Mouse (Mus musculus) liver, postnatal 0 days (tissue): ENCODE measurements around the gene Ywhaq.

Experiments used
- CTCF ChIP-seq: sonication (generic); IDR thresholded peaks from 2 replicates; pipeline ENCODE4 v1.5.1; 2016; ENCODE audit warnings: antibody characterized with exemption, low read depth
- EP300 ChIP-seq: IDR thresholded peaks from 2 replicates; pipeline ENCODE4 v1.6.1; 2016; ENCODE audit warnings: antibody characterized with exemption, low read depth, mild to moderate bottlenecking

DNA sequence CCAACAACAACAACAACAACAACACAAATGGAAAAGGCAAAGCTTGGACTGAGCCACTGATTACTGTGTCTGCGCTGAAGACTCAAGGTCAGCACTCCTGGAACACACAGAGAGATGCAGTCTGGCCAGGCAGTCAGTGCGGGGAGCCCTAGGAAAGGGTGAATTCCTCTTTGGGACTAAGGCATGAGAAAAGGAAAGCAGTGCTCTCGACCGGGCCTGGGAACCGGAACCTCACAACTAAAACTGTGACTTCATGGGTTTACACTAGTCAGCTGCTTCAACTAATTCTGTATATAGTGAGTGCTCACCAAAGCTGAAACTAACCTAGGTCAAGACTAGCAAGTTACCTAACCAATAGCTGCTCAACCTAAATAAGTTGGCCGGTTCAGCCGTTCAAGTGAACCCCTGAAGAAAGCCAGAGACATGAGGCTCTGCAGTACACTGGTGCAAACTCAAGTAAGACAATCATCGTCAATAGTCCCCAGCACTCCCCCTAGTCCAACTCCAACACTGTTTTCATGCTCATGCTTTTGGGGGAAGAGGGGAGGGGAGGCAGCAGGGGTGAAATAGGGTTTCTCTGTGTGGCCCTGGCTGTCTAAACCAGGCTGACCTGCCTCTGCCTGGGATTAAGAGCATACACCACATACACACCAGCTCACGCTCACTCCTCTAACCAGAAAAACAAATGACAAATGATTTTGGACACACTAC, 48.9 kb downstream of the Ywhaq start:
- no peak for TF ChIP-seq CTCF
- no peak for TF ChIP-seq EP300
